ENCODE assay signal across 21 mouse cellular contexts in genomic region chr10:77247707-77248106, GRCm38 (mm10). TPM values are rescaled to one million over a fixed set of nuclear protein-coding genes. Genes with fewer than 3 reads are reported as not detected.
DNase-seq lines count a peak whose midpoint lies in the region; ATAC-seq lines count a peak whose summit lies in the region.
"Had no signal": no experiment of that assay in that cellular context is flagged by ENCODE, and none has a peak within 500 bp of the region (broad histone marks: within the 10 kb centered on the region; RNA-seq: fewer than 3 reads in every experiment).

No protein-coding gene starts in this region.

- H3K27ac ChIP-seq in heart, embryonic 11.5 days (ENCODE audit: low read depth, low read length), result no peak overlapping the region
- H3K27ac ChIP-seq in heart, embryonic 12.5 days (ENCODE audit: poor library complexity, severe bottlenecking), result no peak overlapping the region
- peak overlapping the region; percentile 47; the same call in 1 of the 2 replicates for H3K27ac ChIP-seq in stomach, embryonic 16.5 days (ENCODE audit: low read length)
- H3K27ac ChIP-seq: forebrain, embryonic 12.5 days; hindbrain, embryonic 14.5 days; limb, embryonic 15.5 days; liver, embryonic 15.5 days; midbrain, embryonic 12.5 days; neural tube, embryonic 12.5 days had no signal

- intact Hi-C loops in left cerebral cortex, postnatal 4 days (cut with DNase I), result no loop called here
- intact Hi-C loops in left cerebral cortex, postnatal 36 days (cut with DNase I), result no loop called here

- no peaks in the 10 kb centered on the region for H3K9me3 ChIP-seq in heart, embryonic 11.5 days (replicated peaks; ENCODE audit: control insufficient read depth, low read length)
- no peaks in the 10 kb centered on the region for H3K9me3 ChIP-seq in heart, embryonic 12.5 days (replicated peaks)
- no peaks in the 10 kb centered on the region for H3K9me3 ChIP-seq in stomach, embryonic 16.5 days (replicated peaks; ENCODE audit: control insufficient read depth, low read length)
- H3K9me3 ChIP-seq: forebrain, embryonic 12.5 days; limb, embryonic 15.5 days; liver, embryonic 15.5 days; midbrain, embryonic 12.5 days; neural tube, embryonic 12.5 days had no signal

- ATAC-seq in heart, embryonic 11.5 days (replicated peaks; ENCODE audit: insufficient number of reproducible peaks, low FRiP score, low TSS enrichment), result 0 out of 2 replicates have a peak, but pooled peaks have one; percentile 6
- no peak for ATAC-seq in heart, embryonic 12.5 days (ENCODE audit: insufficient number of reproducible peaks, low FRiP score)
- ATAC-seq in stomach, embryonic 16.5 days (ENCODE audit: insufficient read depth, low FRiP score), result peak; percentile 23; the same call in 1 of the 2 replicates
- ATAC-seq in megakaryocyte-erythroid progenitor cell, adult 5-6 weeks (replicated peaks; ENCODE audit: low FRiP score, low TSS enrichment, poor library complexity, severe bottlenecking), result no peak

- peak; percentile 26 to 55 for DNase-seq in adrenal gland, adult (ENCODE audit: inconsistent age in 2 of 2, low spot score in 1 of 2)
- DNase-seq in adrenal gland, adult 18-20 months (ENCODE audit: low spot score in 2 of 2), result no peak
- peak; percentile 41 for DNase-seq in left cerebral cortex, postnatal 4 days
- DNase-seq in left cerebral cortex, postnatal 36 days (ENCODE audit: low spot score in 2 of 2), result no peak
- DNase-seq: adrenal gland, postnatal 10 days; cerebellum, adult 9-11 months; gastrocnemius, postnatal 14 days; heart, postnatal 14 days; kidney, adult 18-20 months; right cerebral cortex, adult 18-20 months; thymus, postnatal 36 days had no signal

- peaks cover 3% of the 10 kb centered on the region; the same call in 1 of the 2 replicates for H3K27me3 ChIP-seq in heart, embryonic 11.5 days (ENCODE audit: control insufficient read depth, insufficient read depth, low read length)
- H3K27me3 ChIP-seq in heart, embryonic 12.5 days (replicated peaks), result no peaks in the 10 kb centered on the region
- H3K27me3 ChIP-seq in stomach, embryonic 16.5 days (ENCODE audit: control insufficient read depth, insufficient read depth, low read length), result no peaks in the 10 kb centered on the region
- H3K27me3 ChIP-seq: neural tube, embryonic 12.5 days had no signal

- H3K4me1 ChIP-seq in heart, embryonic 11.5 days (ENCODE audit: control insufficient read depth, insufficient read depth, low read length), result peaks cover 29% of the 10 kb centered on the region
- H3K4me1 ChIP-seq in heart, embryonic 12.5 days (replicated peaks), result peaks cover 48% of the 10 kb centered on the region
- H3K4me1 ChIP-seq in stomach, embryonic 16.5 days (ENCODE audit: control insufficient read depth, insufficient read depth, low read length), result peaks cover 50% of the 10 kb centered on the region

- H3K4me2 ChIP-seq in heart, embryonic 11.5 days, result no peak overlapping the region
- no peak overlapping the region for H3K4me2 ChIP-seq in heart, embryonic 12.5 days
- 0 out of 2 replicates have a peak overlapping the region, but pooled peaks have one; percentile 14 for H3K4me2 ChIP-seq in stomach, embryonic 16.5 days (ENCODE audit: low read depth, low read length)
- H3K4me2 ChIP-seq: forebrain, embryonic 12.5 days; hindbrain, embryonic 14.5 days; limb, embryonic 15.5 days; liver, embryonic 15.5 days; midbrain, embryonic 12.5 days; neural tube, embryonic 12.5 days had no signal

- no peak overlapping the region for H3K4me3 ChIP-seq in heart, embryonic 11.5 days (ENCODE audit: low read depth, low read length)
- no peak overlapping the region for H3K4me3 ChIP-seq in heart, embryonic 12.5 days
- H3K4me3 ChIP-seq in stomach, embryonic 16.5 days (replicated peaks; ENCODE audit: low read length), result no peak overlapping the region
- H3K4me3 ChIP-seq: forebrain, embryonic 12.5 days; limb, embryonic 15.5 days; liver, embryonic 15.5 days; midbrain, embryonic 12.5 days; neural tube, embryonic 12.5 days had no signal

- 39% methylated on average over 7 of the region's 7 CpGs for WGBS in heart, embryonic 11.5 days (ENCODE audit: insufficient replicate concordance)
- 79% methylated on average over 7 of the region's 7 CpGs for WGBS in heart, embryonic 12.5 days
- WGBS in stomach, embryonic 16.5 days, result 26% methylated on average over 7 of the region's 7 CpGs

- H3K36me3 ChIP-seq in heart, embryonic 11.5 days (ENCODE audit: control insufficient read depth, insufficient read depth, low read length), result no peaks in the 10 kb centered on the region
- no peaks in the 10 kb centered on the region for H3K36me3 ChIP-seq in heart, embryonic 12.5 days
- H3K36me3 ChIP-seq in stomach, embryonic 16.5 days (ENCODE audit: control insufficient read depth, insufficient read depth, low read length), result no peaks in the 10 kb centered on the region
- H3K36me3 ChIP-seq: forebrain, embryonic 12.5 days; limb, embryonic 15.5 days; liver, embryonic 15.5 days; midbrain, embryonic 12.5 days; neural tube, embryonic 12.5 days had no signal

- H3K9ac ChIP-seq in heart, embryonic 11.5 days (ENCODE audit: low read depth, low read length), result no peak overlapping the region
- H3K9ac ChIP-seq in heart, embryonic 12.5 days, result no peak overlapping the region
- 0 out of 2 replicates have a peak overlapping the region, but pooled peaks have one; percentile 7 for H3K9ac ChIP-seq in stomach, embryonic 16.5 days (ENCODE audit: low read length)
- H3K9ac ChIP-seq: forebrain, embryonic 12.5 days; hindbrain, embryonic 14.5 days; limb, embryonic 15.5 days; liver, embryonic 15.5 days; midbrain, embryonic 12.5 days; neural tube, embryonic 12.5 days had no signal

RNA-seq across cellular contexts. Expression of gene Pofut2, which starts 11.3 kb away (rescaled TPM):
- total RNA-seq in adrenal gland, adult 18-20 months (2021), result 10 to 100 TPM; 83.1 to 93.5 TPM
- 118 and 133 TPM in 2 replicates for polyA plus RNA-seq in heart, embryonic 11.5 days (2014; fragmentation: Nextera tagmentation; extraction: Ambion mirVana)
- 131 and 135 TPM in 2 replicates for polyA plus RNA-seq in heart, embryonic 12.5 days (2016; fragmentation: Nextera tagmentation; extraction: Ambion mirVana)
- 10 to 100 TPM; 27.7 to 31.9 TPM for total RNA-seq in left cerebral cortex, postnatal 4 days (2021)
- total RNA-seq in left cerebral cortex, postnatal 36 days (2021), result 10 to 100 TPM; 32.6 to 33.0 TPM
- polyA plus RNA-seq in stomach, embryonic 16.5 days (2015; fragmentation: Nextera tagmentation; extraction: Ambion mirVana), result 125 and 137 TPM in 2 replicates
- 18.3 and 24.5 TPM in 2 replicates for total RNA-seq in megakaryocyte-erythroid progenitor cell, adult 5-6 weeks (2014; fragmentation: Nextera tagmentation)
- total RNA-seq in megakaryocyte-erythroid progenitor cell, adult 5-6 weeks (2017), result 7.4 and 14.8 TPM in 2 replicates

Comparison
In these comparisons a context has a peak if more than half of its experiments do, and no peak if none do; other contexts are left out.
1. DNase-seq: peak in adrenal gland, adult (2 of 2) and left cerebral cortex, postnatal 4 days (single experiment); none in adrenal gland, adult 18-20 months (0 of 2) and left cerebral cortex, postnatal 36 days (0 of 2).
2. ATAC-seq: peak in heart, embryonic 11.5 days (single experiment) and stomach, embryonic 16.5 days (single experiment); none in heart, embryonic 12.5 days (single experiment) and megakaryocyte-erythroid progenitor cell, adult 5-6 weeks (single experiment).